Mouse (Mus musculus): ENCODE data around the gene Olfr74.
"Not testable (repeated sequence)": the region's sequence is repeated elsewhere in the genome, so short reads cannot be mapped to it uniquely, and the experiment has no call there.

The Olfr74 gene

DNA sequence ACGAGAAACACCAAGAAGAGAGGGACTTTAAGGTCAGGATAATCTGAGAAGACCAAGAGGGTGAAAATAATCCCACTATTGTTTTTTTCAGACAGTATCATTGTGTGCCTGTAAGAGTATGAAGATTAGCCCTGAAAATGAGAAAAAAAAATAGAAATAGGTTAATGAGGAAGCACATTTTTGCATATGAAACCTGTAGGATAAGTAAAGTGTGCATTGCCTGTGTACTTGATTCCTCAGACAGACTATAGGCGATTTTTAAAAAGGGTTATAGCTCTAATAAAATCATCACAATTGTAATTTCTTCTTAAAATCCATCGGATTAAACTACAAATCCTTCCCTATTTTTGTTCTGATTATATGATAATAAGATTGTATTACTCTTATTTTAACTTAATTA lies at the start of gene Olfr74:
TSS of gene Olfr74 (minus strand) at position 101 of the 400 bp plus-strand sequence.
- ATAC-seq (ENCODE audit: insufficient number of reproducible peaks, low FRiP score, low TSS enrichment): no peak

DNA sequence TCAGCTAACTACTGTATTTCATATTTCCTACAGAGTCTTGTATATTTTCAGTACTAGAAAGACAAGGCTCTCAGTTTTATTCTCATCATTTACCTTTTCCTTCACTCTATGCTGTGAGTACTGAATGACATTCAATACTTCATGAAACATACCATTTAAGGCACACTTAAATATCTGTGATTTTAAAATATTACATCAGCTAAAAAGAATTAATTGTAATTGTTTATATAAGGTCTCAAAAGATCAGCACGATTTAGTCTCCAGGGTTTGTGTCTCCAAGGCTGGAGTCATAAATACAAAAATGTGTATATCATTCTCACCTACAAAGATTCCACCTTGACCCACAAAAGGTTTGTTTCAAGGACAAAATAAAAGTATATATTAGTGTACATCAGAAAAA lies 48.0 kb upstream of the Olfr74 start, which contains the start of gene Olfr1161:
TSS of gene Olfr1161 (plus strand) at position 301 of the 400 bp plus-strand sequence.
- ATAC-seq (ENCODE audit: insufficient number of reproducible peaks, low FRiP score, low TSS enrichment): not testable (repeated sequence)

DNA sequence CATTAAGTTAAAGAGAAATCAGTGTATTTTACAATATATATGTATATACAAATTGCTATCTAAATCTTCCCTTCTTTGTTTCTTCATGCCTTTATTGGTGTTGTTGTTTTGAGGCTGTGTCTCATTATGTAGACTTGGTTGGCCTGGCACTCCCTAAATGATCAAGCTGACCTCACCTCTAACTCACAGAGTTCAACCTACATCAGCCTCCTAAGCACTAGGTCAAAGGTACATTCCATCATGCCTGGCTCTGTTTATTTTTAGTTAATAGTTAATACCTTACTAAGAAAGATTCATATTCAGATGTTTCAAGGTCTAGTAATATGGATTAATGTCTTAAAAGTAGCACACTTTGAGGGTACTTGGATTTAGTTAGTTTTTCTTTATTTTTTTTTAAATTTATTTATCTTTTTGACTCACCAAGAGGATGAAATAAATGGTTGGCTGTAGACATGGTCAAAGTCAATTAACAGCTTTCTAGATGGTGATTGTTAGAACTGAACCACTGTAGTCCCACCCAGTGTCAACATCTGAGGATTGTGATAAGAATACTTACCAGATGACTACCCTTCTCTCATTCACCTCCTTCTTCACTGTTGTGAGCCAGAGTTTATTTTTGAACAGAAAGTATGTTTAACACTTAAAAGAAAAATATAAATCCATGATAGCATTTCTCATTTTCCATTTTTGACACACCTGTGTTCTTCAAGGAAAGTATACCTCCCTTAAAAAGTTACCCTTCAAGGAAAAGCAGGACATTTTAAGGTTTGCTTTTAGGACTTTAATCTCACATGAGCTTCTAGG lies 33.3 kb upstream of the Olfr74 start, which contains the start of gene Olfr1160:
TSS of gene Olfr1160 (minus strand) at position 754 of the 804 bp plus-strand sequence.
- ATAC-seq (ENCODE audit: insufficient number of reproducible peaks, low FRiP score, low TSS enrichment): no peak

DNA sequence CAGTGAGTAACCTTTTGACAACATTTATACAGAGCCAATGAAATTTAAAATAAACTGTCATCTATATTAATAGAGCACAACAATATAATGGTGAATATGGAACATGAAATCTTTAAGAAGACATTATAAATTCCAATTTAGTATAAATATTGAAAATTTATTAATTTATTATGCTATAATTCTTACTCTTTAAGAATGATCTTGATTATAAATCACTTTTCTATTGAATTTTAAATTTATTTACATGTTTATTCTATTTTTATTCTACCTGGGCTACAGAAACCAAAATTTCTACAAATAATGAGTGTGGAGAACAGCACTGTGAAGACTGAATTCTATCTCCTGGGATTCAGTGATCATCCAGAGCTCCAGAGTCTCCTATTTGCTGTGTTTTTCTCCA lies 15.3 kb upstream of the Olfr74 start, which contains the start of gene Olfr1158:
TSS of gene Olfr1158 (plus strand) at position 301 of the 400 bp plus-strand sequence.
- no peak for ATAC-seq (ENCODE audit: insufficient number of reproducible peaks, low FRiP score, low TSS enrichment)

DNA sequence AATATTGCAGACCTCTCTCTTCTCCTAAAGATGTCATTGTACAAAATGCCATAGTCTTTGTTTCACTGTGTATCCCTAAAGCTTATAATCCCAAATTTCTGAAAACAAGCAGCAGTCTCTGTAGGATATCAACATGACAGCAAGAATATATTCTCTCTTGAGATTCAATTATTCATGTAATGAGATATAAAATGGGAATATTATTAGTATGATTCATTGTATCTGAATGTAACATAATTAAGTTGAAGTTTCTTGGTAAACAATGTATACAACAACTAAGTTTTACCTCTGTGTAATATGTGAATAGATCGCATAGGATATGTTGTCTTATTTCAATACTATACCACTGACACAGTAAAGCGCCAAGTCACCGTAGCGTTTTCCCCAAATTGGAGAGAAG lies 6.3 kb downstream of the Olfr74 start, which contains the start of gene Olfr1157:
TSS of gene Olfr1157 (minus strand) at position 101 of the 400 bp plus-strand sequence.
- ATAC-seq (ENCODE audit: insufficient number of reproducible peaks, low FRiP score, low TSS enrichment): no peak

DNA sequence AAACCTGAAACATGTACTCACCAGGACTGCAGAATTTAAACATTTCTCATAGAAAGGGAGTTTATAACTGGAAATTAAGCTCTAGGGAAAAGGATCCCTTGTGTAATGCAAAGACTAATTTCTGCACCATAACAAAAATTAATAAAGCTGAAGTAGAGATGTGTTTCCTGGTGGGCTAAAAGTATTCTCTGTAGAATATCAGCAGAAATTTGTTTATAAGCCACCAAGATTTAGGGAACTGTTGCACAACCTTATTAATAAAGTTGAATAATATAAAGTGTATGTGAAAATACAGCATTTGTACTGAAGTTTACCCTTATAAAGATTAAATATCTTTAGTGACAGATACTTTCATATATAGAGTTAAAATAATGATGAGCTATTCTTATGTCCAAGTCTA lies 21.5 kb downstream of the Olfr74 start, which contains the start of gene Olfr1156:
TSS of gene Olfr1156 (minus strand) at position 101 of the 400 bp plus-strand sequence.
- ATAC-seq (ENCODE audit: insufficient number of reproducible peaks, low FRiP score, low TSS enrichment): no peak

DNA sequence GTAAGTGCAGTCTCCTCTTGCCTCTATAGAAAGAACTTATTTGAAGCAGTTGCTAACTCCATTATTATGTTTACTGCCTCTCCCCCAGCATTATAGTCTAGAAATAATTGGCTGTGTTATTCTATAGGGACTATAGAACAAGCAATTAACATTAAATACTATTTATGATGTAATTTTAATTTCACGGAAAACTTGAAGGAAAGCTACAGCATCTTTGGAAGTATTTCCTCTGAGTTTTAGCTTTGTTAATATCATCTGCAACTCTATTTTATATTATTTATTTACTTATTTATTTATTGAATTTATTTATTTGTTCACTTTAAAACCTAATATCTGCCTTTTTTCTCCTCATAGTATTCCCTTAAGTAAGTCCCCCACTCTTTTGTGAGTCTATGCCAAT lies 29.4 kb downstream of the Olfr74 start, which contains the start of gene Olfr1155:
TSS of gene Olfr1155 (minus strand) at position 101 of the 400 bp plus-strand sequence.
- ATAC-seq (ENCODE audit: insufficient number of reproducible peaks, low FRiP score, low TSS enrichment): no peak
